Mouse (Mus musculus) bone marrow macrophage, adult 2 months (primary cell): Measurements from ENCODE around the gene Gm20388. TPM values are rescaled to one million over a fixed set of nuclear protein-coding genes. Genes with fewer than 3 reads are reported as not detected.

ENCODE experiments used
- H3K27ac ChIP-seq: 2 replicates; pipeline ENCODE4 v1.5.1; 2012; ENCODE audit warnings: low read depth, low read length; ENCODE audit not compliant: insufficient read depth
- H3K4me1 ChIP-seq: 2 replicates; pipeline ENCODE4 v1.6.1; 2012; ENCODE audit warnings: low read length; ENCODE audit not compliant: control insufficient read depth, insufficient read depth
- H3K4me3 ChIP-seq: 2 replicates; pipeline ENCODE4 v1.5.1; 2012; ENCODE audit warnings: mild to moderate bottlenecking, low read length, moderate library complexity; ENCODE audit not compliant: insufficient read depth
- CTCF ChIP-seq: IDR thresholded peaks from 2 replicates; pipeline ENCODE4 v1.5.1; 2012; ENCODE audit warnings: low read depth, mild to moderate bottlenecking, low read length, moderate library complexity
- POLR2A ChIP-seq: IDR thresholded peaks from 2 replicates; pipeline ENCODE4 v1.6.1; 2012; ENCODE audit warnings: mild to moderate bottlenecking, low read depth, low read length, borderline replicate concordance
- polyA plus RNA-seq: library from polyadenylated mRNA; stranded (reverse); fragments of >200 nt; gene quantifications from 2 replicates; pipeline ENCODE4 v1.2.4, GENCODE M21; 2012; ENCODE audit not compliant: missing spikeins, insufficient read depth, insufficient read length

Gm20388 gene
- polyA plus RNA-seq, 1 experiment = 32.7 TPM

DNA sequence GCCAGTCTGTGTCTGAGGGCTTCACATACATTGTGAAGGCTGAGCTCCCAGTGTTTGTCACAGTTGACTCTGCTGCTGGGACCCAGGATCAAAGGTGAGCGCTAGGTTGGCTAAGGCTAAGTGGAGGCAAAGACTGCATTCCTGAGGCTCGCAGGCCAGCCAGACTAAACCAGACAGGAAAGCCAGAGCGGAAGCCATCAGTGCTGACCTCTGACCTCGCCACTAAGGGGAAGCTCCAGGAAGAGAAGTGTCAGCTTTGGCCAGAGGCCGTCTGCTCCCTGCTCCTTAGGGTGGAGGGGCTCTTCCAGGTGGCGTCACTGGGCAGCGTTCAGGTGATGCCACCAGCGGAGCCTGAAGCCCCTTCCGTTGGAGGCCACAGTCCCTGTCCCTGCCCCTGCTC, 665.2 kb downstream of the Gm20388 start:
- H3K4me1 ChIP-seq = peaks cover 18% of the 10 kb centered on the region
- H3K27ac ChIP-seq = no peak overlapping the region
- TF ChIP-seq CTCF = no peak
- TF ChIP-seq POLR2A = no peak
- H3K4me3 ChIP-seq = no peak overlapping the region

DNA sequence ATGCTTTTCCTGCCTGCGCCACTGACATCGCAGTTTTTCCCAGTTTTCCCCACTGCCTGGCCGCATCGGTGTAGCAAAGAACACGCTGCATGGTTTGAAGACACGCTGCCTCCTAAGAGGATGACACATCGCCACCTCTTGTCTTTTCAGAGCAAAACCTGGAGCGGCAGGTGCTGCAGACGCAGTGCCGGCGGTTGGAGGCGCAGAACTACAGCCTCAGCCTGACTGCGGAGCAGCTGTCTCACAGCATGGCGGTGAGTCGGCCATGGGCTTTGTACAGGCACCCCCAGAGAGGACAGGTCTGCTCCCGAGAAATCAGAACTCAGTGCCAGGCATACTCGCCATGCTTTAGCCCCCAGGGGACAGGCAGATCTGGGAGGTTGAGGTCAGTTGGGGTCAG, 667.2 kb downstream of the Gm20388 start:
- Histone ChIP-seq H3K27ac (no peak overlapping the region), H3K4me1 (peaks cover 8% of the 10 kb centered on the region), H3K4me3 (no peak overlapping the region)
- TF ChIP-seq CTCF (no peak), POLR2A (no peak)

DNA sequence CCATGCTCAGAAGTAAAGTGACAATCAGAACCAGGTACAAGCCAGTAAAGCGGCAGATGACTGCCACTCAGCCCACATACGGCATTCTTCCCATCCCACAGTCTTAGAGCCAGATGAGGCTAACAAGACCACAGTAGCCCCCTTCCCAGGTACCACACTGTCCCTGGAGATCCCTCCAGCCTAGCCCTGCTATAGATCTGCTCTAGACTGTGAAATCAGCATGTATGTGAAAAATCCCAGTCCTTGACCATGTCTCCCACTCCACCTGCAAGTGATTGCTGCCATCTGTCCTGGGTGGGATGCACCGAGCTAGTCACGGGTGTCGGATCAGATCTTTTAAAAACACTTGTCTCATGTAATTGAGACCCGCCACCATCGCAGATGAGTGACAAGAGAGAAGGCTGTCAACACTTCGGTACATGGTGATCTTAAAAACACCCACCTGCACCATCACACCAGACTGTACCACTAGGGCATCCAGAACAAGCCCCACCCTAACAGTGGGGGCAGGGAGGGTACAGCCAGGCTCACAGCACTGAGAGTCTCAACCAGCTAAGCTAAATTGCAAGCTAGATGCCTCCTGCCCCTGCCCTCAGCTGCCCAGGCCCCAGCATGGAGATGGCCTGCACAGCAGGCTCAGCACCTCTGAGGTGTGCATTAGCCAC, 669.8 kb downstream of the Gm20388 start:
- Histone ChIP-seq H3K4me1 (no peaks in the 10 kb centered on the region), H3K27ac (no peak overlapping the region), H3K4me3 (no peak overlapping the region)
- TF ChIP-seq CTCF (no peak), POLR2A (no peak)

DNA sequence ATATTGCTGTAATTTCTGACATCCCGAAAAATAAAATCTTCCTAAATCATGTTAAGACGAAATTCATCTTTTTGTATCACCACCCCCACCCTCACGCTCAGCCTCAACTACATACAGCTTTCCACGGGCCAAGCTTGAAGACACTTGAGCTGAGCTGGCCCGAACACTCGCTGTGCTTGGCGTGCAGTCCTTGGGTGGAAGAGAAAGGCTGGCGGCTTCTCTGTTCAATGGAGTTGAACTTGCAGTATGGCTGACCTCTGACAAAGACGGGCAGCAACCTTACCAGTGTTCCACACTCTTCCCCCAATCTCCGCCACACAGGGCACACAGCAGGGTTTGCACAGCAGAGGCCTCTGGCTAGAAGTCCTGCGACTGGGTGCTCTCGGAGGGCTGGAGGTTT, 670.7 kb downstream of the Gm20388 start:
- Histone ChIP-seq H3K27ac (no peak overlapping the region), H3K4me1 (no peaks in the 10 kb centered on the region), H3K4me3 (no peak overlapping the region)
- TF ChIP-seq POLR2A (no peak), CTCF (no peak)

DNA sequence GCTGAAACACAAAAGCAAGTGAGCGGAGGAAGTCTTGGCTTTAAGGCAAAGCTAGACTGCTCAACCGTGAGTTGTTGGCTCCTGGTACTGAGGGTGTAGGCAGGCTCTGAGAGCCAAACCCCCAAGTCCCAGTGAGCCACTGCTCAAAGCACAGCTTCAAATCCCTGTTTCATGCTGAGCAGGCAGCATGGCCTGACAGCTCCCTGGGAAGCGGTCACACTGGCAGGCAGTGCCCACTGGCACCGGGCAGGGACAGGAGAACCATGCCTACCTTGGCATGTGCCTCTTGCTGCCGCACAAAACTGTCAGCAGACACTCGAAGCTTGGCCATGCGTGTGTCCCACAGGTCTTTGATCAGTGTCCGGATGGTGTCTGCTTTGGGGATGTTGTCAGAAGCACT, 671.2 kb downstream of the Gm20388 start:
- no peak overlapping the region for H3K27ac ChIP-seq
- H3K4me3 ChIP-seq = no peak overlapping the region
- TF ChIP-seq CTCF = no peak
- no peak for TF ChIP-seq POLR2A
- H3K4me1 ChIP-seq = no peaks in the 10 kb centered on the region

DNA sequence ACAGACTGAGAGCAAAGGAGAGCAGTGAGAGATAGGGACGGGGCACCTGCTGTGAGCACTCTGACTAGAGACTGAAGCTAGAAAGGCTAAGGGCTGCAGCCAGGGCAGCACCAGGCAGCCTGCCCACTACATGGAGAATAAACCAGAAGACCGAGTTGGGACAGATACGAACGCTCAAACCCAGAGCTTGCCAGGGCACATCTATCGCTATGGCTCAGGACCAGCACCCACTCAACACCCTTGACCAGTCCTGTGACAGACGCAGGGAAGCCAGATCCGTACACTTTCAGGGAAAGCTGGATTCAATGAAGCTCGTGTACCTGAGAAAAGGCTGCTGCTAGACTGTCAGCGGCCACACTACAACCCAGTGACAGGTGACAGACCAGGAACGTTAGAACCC, 674.9 kb downstream of the Gm20388 start:
- no peak overlapping the region for H3K4me3 ChIP-seq
- no peak overlapping the region for H3K27ac ChIP-seq
- TF ChIP-seq POLR2A = no peak
- TF ChIP-seq CTCF = no peak
- peaks cover 2% of the 10 kb centered on the region; the same call in 1 of the 2 replicates for H3K4me1 ChIP-seq

DNA sequence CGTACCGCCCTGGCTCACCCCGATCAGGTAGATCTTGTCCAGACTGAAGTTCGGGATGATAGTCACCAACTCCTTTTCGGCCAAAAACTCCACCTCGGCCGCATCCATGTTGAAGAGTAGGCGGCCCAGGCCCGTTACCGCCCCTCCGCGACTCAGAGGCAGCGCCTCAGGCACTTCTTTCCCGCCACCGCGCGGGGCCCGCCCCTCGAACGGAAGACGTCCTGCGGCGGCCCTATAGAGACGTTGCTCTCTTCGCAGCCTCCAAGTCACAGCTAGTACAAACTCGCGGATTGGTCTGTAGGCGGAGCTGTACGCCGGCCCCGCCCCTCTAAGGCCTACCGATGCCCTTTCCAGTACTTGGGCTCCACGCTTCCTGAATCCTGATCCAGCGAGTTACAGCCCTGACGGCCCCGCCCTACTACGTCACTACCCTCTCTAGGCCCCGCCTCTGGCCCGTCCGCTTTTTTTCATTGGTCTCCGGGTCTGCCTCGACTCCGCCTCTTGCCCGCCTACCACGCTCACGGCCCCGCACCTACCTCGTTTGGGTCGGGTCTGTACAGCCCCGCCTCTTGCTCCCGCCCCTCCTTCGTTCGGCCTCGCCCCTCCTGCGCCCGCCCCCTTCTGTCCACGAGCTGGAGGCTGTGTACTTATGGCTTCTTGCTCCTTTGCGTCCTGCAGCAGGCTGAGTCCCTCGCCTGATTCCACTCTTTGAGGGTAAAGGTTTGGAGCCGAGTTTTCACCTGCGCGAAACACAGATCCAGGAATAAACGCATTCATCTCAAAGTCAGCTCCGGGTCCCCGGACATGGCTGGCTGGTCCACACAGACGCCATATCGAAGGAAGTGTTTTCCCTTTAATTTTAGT, 678.5 kb downstream of the Gm20388 start, which contains the start of gene Gins2:
TSS of gene Gins2 (minus strand) at position 397 of the 864 bp plus-strand sequence.
- Histone ChIP-seq H3K27ac (0 out of 2 replicates have a peak within 1 kb of the TSS, but pooled peaks have one; percentile 19), H3K4me3 (peak within 1 kb of the TSS; percentile 82), H3K4me1 (peaks cover 2% of the 10 kb centered on the region; the same call in 1 of the 2 replicates)
- TF ChIP-seq CTCF (no peak), POLR2A (no peak)

DNA sequence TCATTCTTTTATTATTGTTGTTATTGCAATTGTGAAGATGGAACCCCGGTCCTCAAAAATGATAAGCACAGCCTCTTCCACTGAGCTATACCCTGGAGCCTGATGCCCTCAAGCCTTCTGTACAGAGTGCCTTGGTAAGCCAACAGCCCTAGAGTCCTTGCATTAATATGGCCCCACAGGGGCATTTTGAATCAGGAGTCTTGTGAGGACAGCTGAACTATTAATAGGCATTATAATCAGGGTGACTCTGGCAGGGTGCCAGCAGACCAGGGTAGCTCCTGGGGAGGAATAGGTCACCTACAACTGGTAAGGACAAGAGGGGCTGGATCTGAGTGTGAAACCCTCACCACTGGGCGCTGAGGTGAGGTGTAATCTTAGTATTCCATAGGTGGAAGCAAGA, 679.3 kb downstream of the Gm20388 start:
- H3K4me1 ChIP-seq = peaks cover 2% of the 10 kb centered on the region; the same call in 1 of the 2 replicates
- no peak overlapping the region for H3K27ac ChIP-seq
- TF ChIP-seq CTCF = no peak
- no peak for TF ChIP-seq POLR2A
- peak overlapping the region; percentile 70 for H3K4me3 ChIP-seq

DNA sequence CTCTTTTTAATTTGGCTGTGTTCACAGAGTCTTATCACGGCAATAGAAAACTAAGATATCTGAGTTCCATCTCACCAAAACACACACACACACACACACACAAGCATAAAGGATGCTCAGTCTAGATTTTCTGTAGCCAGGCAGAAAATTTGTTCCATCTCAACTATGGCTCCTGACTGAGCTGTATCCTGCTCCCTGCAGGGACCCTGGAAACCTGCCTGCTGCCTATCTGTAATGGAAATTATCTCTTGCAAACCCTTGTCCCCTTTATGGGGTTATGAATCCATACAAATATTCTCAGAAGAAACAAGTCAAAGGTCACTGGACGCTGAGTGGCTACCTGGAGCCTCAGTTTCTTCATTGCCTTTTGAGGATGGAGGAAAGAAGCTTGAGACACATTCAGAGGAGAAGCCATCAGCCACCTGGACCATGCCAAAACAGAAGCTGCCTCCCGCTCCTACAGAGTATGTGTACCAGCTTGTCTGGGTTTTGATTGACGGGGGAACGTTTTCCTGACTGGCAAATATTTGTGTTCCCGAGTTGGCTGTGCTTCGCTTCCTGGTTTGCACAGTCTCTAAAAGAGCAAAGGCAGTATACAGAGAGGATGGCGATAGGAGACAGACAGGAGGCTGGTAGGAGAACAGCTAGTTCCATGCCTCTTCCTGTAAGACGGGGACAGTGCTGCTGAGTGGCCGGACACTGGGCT, 681.1 kb downstream of the Gm20388 start:
- TF ChIP-seq CTCF = no peak
- no peak for TF ChIP-seq POLR2A
- Histone ChIP-seq H3K27ac (no peak overlapping the region), H3K4me1 (peaks cover 2% of the 10 kb centered on the region; the same call in 1 of the 2 replicates), H3K4me3 (no peak overlapping the region)

DNA sequence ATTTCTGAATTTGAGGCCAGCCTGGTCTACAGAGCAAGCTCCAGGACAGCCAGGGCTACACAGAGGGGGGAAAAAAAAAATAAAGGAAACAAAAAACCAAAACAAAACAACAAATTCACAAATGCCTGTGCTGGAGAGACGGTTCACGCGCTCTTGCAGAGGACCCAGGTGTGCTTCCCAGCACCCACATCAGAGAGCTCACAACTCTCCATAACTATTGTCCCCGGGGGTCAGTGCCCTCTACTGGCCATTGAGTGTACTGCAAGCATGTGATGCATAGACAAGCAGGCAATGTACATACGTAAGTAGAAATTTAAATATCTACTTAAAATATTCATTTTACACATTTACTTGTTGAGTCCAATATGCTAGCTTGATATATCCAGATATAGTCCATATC, 683.9 kb downstream of the Gm20388 start:
- Histone ChIP-seq H3K4me3 (no peak overlapping the region), H3K27ac (no peak overlapping the region), H3K4me1 (peaks cover 2% of the 10 kb centered on the region; the same call in 1 of the 2 replicates)
- TF ChIP-seq CTCF (peak; percentile 56), POLR2A (no peak)
